Mouse (Mus musculus) forebrain, postnatal 0 days (tissue): ENCODE measurements around the gene Gpm6b. TPM values are rescaled to one million over a fixed set of nuclear protein-coding genes. Genes with fewer than 3 reads are reported as not detected.

Source experiments
- ATAC-seq: fragments of 200-750 bp; cut with Nextera tagmentation; 2 replicates; pipeline ENCODE4 v1.8.0; 2017; ENCODE audit warnings: mild to moderate bottlenecking, moderate library complexity
- DNase-seq: peaks from one replicate; pipeline ENCODE4 v3.0.0-alpha.2; 2015
- H3K27ac ChIP-seq: fragments of 300-500 bp; sonication (generic); 2 replicates; pipeline ENCODE4 v1.5.1; 2014; ENCODE audit warnings: low read depth, mild to moderate bottlenecking, antibody characterized with exemption, low read length, moderate library complexity, mixed read lengths
- H3K27me3 ChIP-seq: fragments of 300-500 bp; sonication (generic); 2 replicates; pipeline ENCODE4 v1.6.1; 2014; ENCODE audit warnings: mild to moderate bottlenecking, low read length, mixed read lengths; ENCODE audit not compliant: insufficient read depth
- H3K36me3 ChIP-seq: fragments of 300-500 bp; sonication (generic); 2 replicates; pipeline ENCODE4 v1.6.1; 2014; ENCODE audit warnings: mild to moderate bottlenecking, moderate library complexity; ENCODE audit not compliant: insufficient read depth
- H3K4me1 ChIP-seq: fragments of 300-500 bp; sonication (generic); 2 replicates; pipeline ENCODE4 v1.6.1; 2014; ENCODE audit warnings: antibody characterized with exemption; ENCODE audit not compliant: insufficient read depth
- H3K4me2 ChIP-seq: fragments of 300-500 bp; sonication (generic); 2 replicates; pipeline ENCODE4 v1.6.1; 2014; ENCODE audit warnings: low read depth, mild to moderate bottlenecking, moderate library complexity
- H3K4me3 ChIP-seq: fragments of 300-500 bp; sonication (generic); 2 replicates; pipeline ENCODE4 v1.5.1; 2014; ENCODE audit warnings: low read depth, low read length, mixed read lengths
- H3K9ac ChIP-seq: fragments of 300-500 bp; sonication (generic); 2 replicates; pipeline ENCODE4 v1.6.1; 2014; ENCODE audit warnings: mild to moderate bottlenecking
- H3K9me3 ChIP-seq: fragments of 300-500 bp; sonication (generic); 2 replicates; pipeline ENCODE4 v1.6.1; 2016; ENCODE audit warnings: low read length
- CTCF ChIP-seq: sonication (generic); IDR thresholded peaks from 2 replicates; pipeline ENCODE4 v1.5.1; 2016; ENCODE audit warnings: antibody characterized with exemption, control low read depth, low read depth
- WGBS: fragments of 180-500 bp; shearing (Covaris S2); extraction: QIAGEN DNeasy Blood & Tissue Kit; methylation state at CpG from one replicate; pipeline ENCODE4 v1.1.7; 2014; 5-methylcytosine and 5-hydroxymethylcytosine counted together
- polyA plus RNA-seq: library from polyadenylated mRNA; unstranded; fragments of >200 nt; fragmentation: Nextera tagmentation; extraction: Ambion mirVana; gene quantifications from 2 replicates; pipeline ENCODE4 v1.2.1, GENCODE M21; 2015
- total RNA-seq: library from RNA; depleted of rRNA; stranded (reverse); fragments of >200 nt; gene quantifications from 2 replicates; pipeline ENCODE4 v1.2.3, GENCODE M21; 2014

Gene Gpm6b
- total and polyA plus RNA-seq, 2 experiments from 2014 or later, result 385 to 431 TPM

- H3K36me3 ChIP-seq, result no peaks in the 10 kb centered on the region
- H3K27me3 ChIP-seq, result no peaks in the 10 kb centered on the region
- H3K4me3 ChIP-seq, result no peak overlapping the region
- H3K27ac ChIP-seq, result no peak overlapping the region
- no peak for TF ChIP-seq CTCF
- ATAC-seq, result no peak
- 78% methylated on average over 2 of the region's 2 CpGs for WGBS
- H3K9me3 ChIP-seq, result no peaks in the 10 kb centered on the region
- DNase-seq, result no peak
- no peak overlapping the region for H3K9ac ChIP-seq
- no peak overlapping the region for H3K4me2 ChIP-seq
- H3K4me1 ChIP-seq, result no peaks in the 10 kb centered on the region
Observed at GRCm38 (mm10) chrX:166302791-166303190, 64.1 kb downstream of the Gpm6b start.

- DNase-seq (no peak), ATAC-seq (no peak)
- no peaks in the 10 kb centered on the region for H3K36me3 ChIP-seq
- H3K27me3 ChIP-seq, result no peaks in the 10 kb centered on the region
- no peak overlapping the region for H3K4me2 ChIP-seq
- no peak overlapping the region for H3K27ac ChIP-seq
- no peaks in the 10 kb centered on the region for H3K4me1 ChIP-seq
- 88% methylated on average over 2 of the region's 2 CpGs for WGBS
- no peak overlapping the region for H3K4me3 ChIP-seq
- H3K9ac ChIP-seq, result no peak overlapping the region
- H3K9me3 ChIP-seq, result no peaks in the 10 kb centered on the region
- no peak for TF ChIP-seq CTCF
Observed at GRCm38 (mm10) chrX:166304355-166304754, 65.6 kb downstream of the Gpm6b start.

GRCm38 (mm10) chrX:166307437-166308222, 68.9 kb downstream of the Gpm6b start:
- ATAC-seq (peak; percentile 71; the same call in 1 of the 2 replicates), DNase-seq (peak; percentile 54)
- no peak overlapping the region for H3K27ac ChIP-seq

GRCm38 (mm10) chrX:166308798-166309197, 70.1 kb downstream of the Gpm6b start:
- Histone ChIP-seq H3K27me3 (no peaks in the 10 kb centered on the region), H3K4me3 (no peak overlapping the region), H3K36me3 (no peaks in the 10 kb centered on the region), H3K4me1 (no peaks in the 10 kb centered on the region), H3K9ac (no peak overlapping the region), H3K27ac (no peak overlapping the region), H3K4me2 (no peak overlapping the region), H3K9me3 (no peaks in the 10 kb centered on the region)
- ATAC-seq (no peak), DNase-seq (no peak)
- TF ChIP-seq CTCF, result no peak
- WGBS, result 29% methylated on average over 1 of the region's 1 CpGs

More at GRCm38 (mm10) chrX:166307437-166308222, 68.9 kb downstream of the Gpm6b start:
- Histone ChIP-seq H3K4me3 (no peak overlapping the region), H3K4me1 (no peaks in the 10 kb centered on the region), H3K27me3 (no peaks in the 10 kb centered on the region), H3K36me3 (no peaks in the 10 kb centered on the region), H3K4me2 (no peak overlapping the region), H3K9me3 (no peaks in the 10 kb centered on the region), H3K9ac (no peak overlapping the region)
- WGBS, result 38% methylated on average over 7 of the region's 7 CpGs
- no peak for TF ChIP-seq CTCF

- ATAC-seq (no peak), DNase-seq (no peak)
- no peak overlapping the region for H3K4me3 ChIP-seq
- H3K4me2 ChIP-seq, result no peak overlapping the region
- 0 out of 2 replicates have a peak, but pooled peaks cover 4% of the 10 kb centered on the region for H3K4me1 ChIP-seq
- H3K9ac ChIP-seq, result no peak overlapping the region
- H3K27ac ChIP-seq, result peak overlapping the region; percentile 77; the same call in 1 of the 2 replicates
- TF ChIP-seq CTCF, result no peak
- WGBS, result 41% methylated on average over 1 of the region's 1 CpGs
- H3K9me3 ChIP-seq, result no peaks in the 10 kb centered on the region
- H3K27me3 ChIP-seq, result no peaks in the 10 kb centered on the region
- no peaks in the 10 kb centered on the region for H3K36me3 ChIP-seq
Observed at GRCm38 (mm10) chrX:166315251-166315650, 76.5 kb downstream of the Gpm6b start.

GRCm38 (mm10) chrX:166316552-166317375, 78.1 kb downstream of the Gpm6b start:
- no peak overlapping the region for H3K4me3 ChIP-seq
- no peak overlapping the region for H3K9ac ChIP-seq
- H3K9me3 ChIP-seq, result no peaks in the 10 kb centered on the region
- 0 out of 2 replicates have a peak, but pooled peaks cover 4% of the 10 kb centered on the region for H3K4me1 ChIP-seq
- TF ChIP-seq CTCF, result no peak
- H3K27me3 ChIP-seq, result no peaks in the 10 kb centered on the region
- H3K36me3 ChIP-seq, result no peaks in the 10 kb centered on the region
- 38% methylated on average over 7 of the region's 7 CpGs for WGBS
- peak; percentile 81 for DNase-seq
- ATAC-seq, result peak; percentile 94
- H3K27ac ChIP-seq, result peak overlapping the region; percentile 77
- no peak overlapping the region for H3K4me2 ChIP-seq

GRCm38 (mm10) chrX:166317376-166317679, 78.6 kb downstream of the Gpm6b start:
- H3K4me1 ChIP-seq, result 0 out of 2 replicates have a peak, but pooled peaks cover 4% of the 10 kb centered on the region
- no peaks in the 10 kb centered on the region for H3K9me3 ChIP-seq
- no peak for TF ChIP-seq CTCF
- no peak overlapping the region for H3K4me3 ChIP-seq
- peak; percentile 54; the same call in 1 of the 2 replicates for ATAC-seq
- no peak overlapping the region for H3K4me2 ChIP-seq
- H3K27ac ChIP-seq, result peak overlapping the region; percentile 75
- no peaks in the 10 kb centered on the region for H3K27me3 ChIP-seq
- DNase-seq, result peak; percentile 62
- 57% methylated on average over 1 of the region's 1 CpGs for WGBS
- H3K9ac ChIP-seq, result no peak overlapping the region
- H3K36me3 ChIP-seq, result no peaks in the 10 kb centered on the region
